Mouse (Mus musculus) CH12.LX (cell line): Measurements from ENCODE around the gene Shq1. TPM values are rescaled to one million over a fixed set of nuclear protein-coding genes. Genes with fewer than 3 reads are reported as not detected.

ENCODE experiments used
- DNase-seq: peaks from one replicate; pipeline ENCODE4 v3.0.0-alpha.2; 2013; ENCODE audit errors: extremely low read depth
- H3K27ac ChIP-seq: 2 replicates; pipeline ENCODE4 v1.5.1; 2012; ENCODE audit warnings: low read depth, mild to moderate bottlenecking, control low read depth, moderate library complexity; ENCODE audit not compliant: insufficient read depth
- H3K27me3 ChIP-seq: replicated peaks from 2 replicates; pipeline ENCODE3; 2012; ENCODE audit warnings: inconsistent platforms
- H3K36me3 ChIP-seq, 2 experiments: replicated peaks in 1 of 2; 2 replicates each; pipeline versions ENCODE3 to v1.6.1; 2012; ENCODE audit warnings: inconsistent platforms in 1 of 2, low read length in 1 of 2, mild to moderate bottlenecking in 1 of 2, mixed read lengths in 1 of 2, moderate library complexity in 1 of 2; ENCODE audit not compliant: control insufficient read depth in 1 of 2, insufficient read depth in 1 of 2
- H3K4me1 ChIP-seq, 2 experiments: 2 replicates each; pipeline ENCODE4 v1.6.1; 2012; ENCODE audit warnings: inconsistent platforms in 1 of 2, moderate library complexity in 1 of 2; ENCODE audit not compliant: insufficient read depth in 2 of 2, control insufficient read depth in 1 of 2
- H3K4me2 ChIP-seq: 2 replicates; pipeline ENCODE4 v1.6.1; 2012; ENCODE audit warnings: low read depth, mild to moderate bottlenecking, control low read depth; ENCODE audit not compliant: poor library complexity, insufficient read depth, severe bottlenecking
- H3K4me3 ChIP-seq, 3 experiments: fragments of 150-350 bp in 1 of 3; sonication (generic) in 1 of 3; replicated peaks in 1 of 3; 2 replicates each; pipeline versions ENCODE3 to v1.5.1; 2011 to 2012; ENCODE audit warnings: low read depth in 2 of 3, low read length in 2 of 3, mild to moderate bottlenecking in 2 of 3, moderate library complexity in 2 of 3, control low read depth in 1 of 3, improper control_type of control experiment in 1 of 3, inconsistent platforms in 1 of 3, mixed read lengths in 1 of 3; ENCODE audit not compliant: poor library complexity in 1 of 3
- H3K79me2 ChIP-seq: replicated peaks from 2 replicates; pipeline ENCODE4 v1.6.1; 2012; ENCODE audit warnings: mild to moderate bottlenecking, moderate library complexity; ENCODE audit not compliant: control insufficient read depth, poor library complexity, insufficient read depth, severe bottlenecking; ENCODE audit errors: extremely low read depth
- H3K9ac ChIP-seq: 2 replicates; pipeline ENCODE4 v1.6.1; 2012; ENCODE audit warnings: low read depth, mild to moderate bottlenecking, control low read depth, moderate library complexity; ENCODE audit not compliant: insufficient read depth
- H3K9me3 ChIP-seq: replicated peaks from 2 replicates; pipeline ENCODE3; 2012; ENCODE audit warnings: low read length, inconsistent platforms, mixed read lengths
- BHLHE40 ChIP-seq: IDR thresholded peaks from 2 replicates; pipeline ENCODE4 v1.6.1; 2011; ENCODE audit warnings: mild to moderate bottlenecking, low read depth, low read length, improper control_type of control experiment
- CHD1 ChIP-seq: IDR thresholded peaks from 2 replicates; pipeline ENCODE4 v1.6.1; 2012; ENCODE audit warnings: low read depth, low read length, improper control_type of control experiment, inconsistent platforms
- CHD2 ChIP-seq: IDR thresholded peaks from 2 replicates; pipeline ENCODE4 v1.6.1; 2011; ENCODE audit warnings: low read length, improper control_type of control experiment
- CTCF ChIP-seq, 2 experiments: IDR thresholded peaks in 1 of 2; conservative IDR thresholded peaks in 1 of 2; 2 replicates each; pipeline ENCODE4 v1.5.1; 2011 to 2012; ENCODE audit warnings: low read depth in 2 of 2, low read length in 2 of 2, improper control_type of control experiment in 1 of 2, inconsistent platforms in 1 of 2, mild to moderate bottlenecking in 1 of 2, moderate library complexity in 1 of 2
- E2F4 ChIP-seq: IDR thresholded peaks from 2 replicates; pipeline ENCODE4 v1.6.1; 2011; ENCODE audit warnings: low read depth, low read length, improper control_type of control experiment; ENCODE audit not compliant: insufficient replicate concordance
- ELF1 ChIP-seq: IDR thresholded peaks from 2 replicates; pipeline ENCODE4 v1.6.1; 2014; ENCODE audit warnings: low read depth, mild to moderate bottlenecking, inconsistent platforms, low read length, improper control_type of control experiment
- EP300 ChIP-seq: IDR thresholded peaks from 2 replicates; pipeline ENCODE4 v1.6.1; 2011; ENCODE audit warnings: low read length, improper control_type of control experiment
- ETS1 ChIP-seq: conservative IDR thresholded peaks from 2 replicates; pipeline ENCODE4 v1.6.1; 2012; ENCODE audit warnings: low read depth, mild to moderate bottlenecking, inconsistent platforms, low read length, improper control_type of control experiment, moderate library complexity
- GABPA ChIP-seq: IDR thresholded peaks from 2 replicates; pipeline ENCODE4 v1.6.1; 2012; ENCODE audit warnings: low read depth, low read length, improper control_type of control experiment, inconsistent platforms; ENCODE audit not compliant: insufficient replicate concordance
- HCFC1 ChIP-seq: IDR thresholded peaks from 2 replicates; pipeline ENCODE4 v1.6.1; 2012; ENCODE audit warnings: low read depth, mild to moderate bottlenecking, inconsistent platforms, low read length, improper control_type of control experiment
- JUN ChIP-seq: IDR thresholded peaks from 2 replicates; pipeline ENCODE4 v1.6.1; 2011; ENCODE audit warnings: low read depth, mild to moderate bottlenecking, low read length, improper control_type of control experiment, moderate library complexity; ENCODE audit not compliant: insufficient read depth
- KAT2A ChIP-seq: IDR thresholded peaks from 2 replicates; pipeline ENCODE4 v1.6.1; 2012; ENCODE audit warnings: low read length, improper control_type of control experiment, inconsistent platforms; ENCODE audit not compliant: insufficient replicate concordance
- MAFK ChIP-seq: IDR thresholded peaks from 2 replicates; pipeline ENCODE4 v1.6.1; 2011; ENCODE audit warnings: low read length, improper control_type of control experiment; ENCODE audit not compliant: insufficient replicate concordance
- MAX ChIP-seq: IDR thresholded peaks from 2 replicates; pipeline ENCODE4 v1.6.1; 2011; ENCODE audit warnings: low read length, improper control_type of control experiment
- MAZ ChIP-seq: IDR thresholded peaks from 2 replicates; pipeline ENCODE4 v1.6.1; 2012; ENCODE audit warnings: low read depth, mild to moderate bottlenecking, inconsistent platforms, low read length, improper control_type of control experiment, moderate library complexity
- MEF2A ChIP-seq: IDR thresholded peaks from 2 replicates; pipeline ENCODE4 v1.6.1; 2014; ENCODE audit warnings: low read depth, mild to moderate bottlenecking, inconsistent platforms, low read length, improper control_type of control experiment, borderline replicate concordance
- MXI1 ChIP-seq: IDR thresholded peaks from 2 replicates; pipeline ENCODE4 v1.6.1; 2011; ENCODE audit warnings: mild to moderate bottlenecking, low read depth, low read length, improper control_type of control experiment
- MYC ChIP-seq: IDR thresholded peaks from 2 replicates; pipeline ENCODE4 v1.6.1; 2011; ENCODE audit warnings: low read depth, mild to moderate bottlenecking, improper control_type of control experiment, low read length
- NELFE ChIP-seq: IDR thresholded peaks from 2 replicates; pipeline ENCODE4 v1.6.1; 2011; ENCODE audit warnings: low read depth, low read length, improper control_type of control experiment
- NRF1 ChIP-seq: IDR thresholded peaks from 2 replicates; pipeline ENCODE4 v1.6.1; 2014; ENCODE audit warnings: low read depth, mild to moderate bottlenecking, inconsistent platforms, low read length, improper control_type of control experiment, moderate library complexity
- PAX5 ChIP-seq: IDR thresholded peaks from 2 replicates; pipeline ENCODE4 v1.6.1; 2012; ENCODE audit warnings: low read length, inconsistent platforms, mixed read lengths
- POLR2A ChIP-seq: IDR thresholded peaks from 2 replicates; pipeline ENCODE4 v1.6.1; 2011; ENCODE audit warnings: low read depth, mild to moderate bottlenecking, improper control_type of control experiment, low read length
- POLR2AphosphoS2 ChIP-seq: IDR thresholded peaks from 2 replicates; pipeline ENCODE4 v1.6.1; 2011; ENCODE audit warnings: low read depth, low read length, improper control_type of control experiment
- RAD21 ChIP-seq: IDR thresholded peaks from 2 replicates; pipeline ENCODE4 v1.6.1; 2011; ENCODE audit warnings: low read depth, mild to moderate bottlenecking, low read length, improper control_type of control experiment, moderate library complexity
- SIN3A ChIP-seq: IDR thresholded peaks from 2 replicates; pipeline ENCODE4 v1.6.1; 2012; ENCODE audit warnings: low read length, improper control_type of control experiment, inconsistent platforms
- SMC3 ChIP-seq: IDR thresholded peaks from 2 replicates; pipeline ENCODE4 v1.6.1; 2011; ENCODE audit warnings: low read depth, low read length, improper control_type of control experiment
- TBP ChIP-seq: conservative IDR thresholded peaks from 2 replicates; pipeline ENCODE4 v1.6.1; 2011; ENCODE audit warnings: low read depth, low read length, improper control_type of control experiment
- UBTF ChIP-seq: IDR thresholded peaks from 2 replicates; pipeline ENCODE4 v1.6.1; 2012; ENCODE audit warnings: low read depth, mild to moderate bottlenecking, inconsistent platforms, low read length, improper control_type of control experiment, moderate library complexity
- USF1 ChIP-seq: IDR thresholded peaks from 2 replicates; pipeline ENCODE4 v1.6.1; 2014; ENCODE audit warnings: low read depth, mild to moderate bottlenecking, inconsistent platforms, low read length, improper control_type of control experiment
- USF2 ChIP-seq: conservative IDR thresholded peaks from 2 replicates; pipeline ENCODE4 v1.6.1; 2011; ENCODE audit warnings: low read depth, low read length, improper control_type of control experiment
- ZMIZ1 ChIP-seq: IDR thresholded peaks from 2 replicates; pipeline ENCODE4 v1.6.1; 2012; ENCODE audit warnings: low read depth, mild to moderate bottlenecking, inconsistent platforms, low read length, improper control_type of control experiment
- dilution Hi-C: fragments of 300-500 bp; cut with MboI; formaldehyde crosslinking; loops from 2 replicates; pipeline ENCODE4 v1.14.3; 2020; ENCODE audit warnings: low sequenced_read_pairs; ENCODE audit not compliant: extremely low pct_unique_long_range_greater_than_20kb, extremely low pct_ligation_motif_present
- in situ Hi-C: fragments of 300-500 bp; cut with MboI; formaldehyde crosslinking; loops from 3 replicates; pipeline ENCODE4 v1.14.3; 2019; ENCODE audit warnings: low sequenced_read_pairs, low pct_ligation_motif_present, low pct_unique_long_range_greater_than_20kb, mixed read lengths
- polyA plus RNA-seq: library from polyadenylated mRNA; unstranded; fragments of >175 nt; gene quantifications from 2 replicates; pipeline ENCODE4 v1.2.1, GENCODE M21; 2012; ENCODE audit warnings: low read depth; ENCODE audit not compliant: insufficient read length
- total RNA-seq, 2 experiments: library from RNA; depleted of rRNA; stranded (reverse); fragments of 300-350 nt in 1 of 2; fragments of >200 nt in 1 of 2; gene quantifications; 2 replicates each; pipeline ENCODE4 v1.2.3; 2012 to 2014

The Shq1 gene
- total and polyA plus RNA-seq, 3 experiments, result 26.6 to 32.3 (median 32.3) TPM

DNA sequence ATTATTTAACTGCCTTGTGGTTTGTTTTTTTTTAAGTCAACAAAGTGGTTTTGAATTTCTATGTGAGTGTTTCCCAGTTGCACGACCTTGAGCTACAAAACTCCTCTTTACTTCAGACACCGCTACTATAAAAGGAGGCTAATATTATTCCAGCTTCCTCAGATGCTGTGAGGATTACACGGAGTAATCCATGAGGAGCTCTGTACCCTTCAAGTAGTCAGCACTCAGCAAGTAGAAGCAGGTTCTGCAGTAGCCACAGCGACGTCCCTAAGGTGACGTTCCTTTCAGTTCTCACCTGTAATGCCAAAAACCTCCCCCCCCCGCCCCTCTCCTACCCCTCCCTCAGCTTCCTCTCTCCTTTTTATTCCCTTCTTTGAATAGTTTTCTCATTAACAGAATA lies 444 bp upstream of the Shq1 start:
- H3K4me2 ChIP-seq, result peak overlapping the region; percentile 84
- H3K9me3 ChIP-seq, result no peaks in the 10 kb centered on the region
- dilution Hi-C loops (no loop called here), in situ Hi-C loops (no loop called here)
- H3K27ac ChIP-seq, result no peak overlapping the region
- peaks cover 6 to 21% of the 10 kb centered on the region in 2 experiments for H3K36me3 ChIP-seq
- peaks cover 7 to 24% of the 10 kb centered on the region in 2 experiments for H3K4me1 ChIP-seq
- TF ChIP-seq NRF1, result no peak
- TF ChIP-seq PAX5, result no peak
- no peak for TF ChIP-seq CHD2
- no peak for TF ChIP-seq UBTF
- no peak for TF ChIP-seq EP300
- no peak for TF ChIP-seq SMC3
- no peak for TF ChIP-seq ETS1
- no peak for TF ChIP-seq POLR2AphosphoS2
- TF ChIP-seq CHD1, result no peak
- TF ChIP-seq SIN3A, result no peak
- no peak for TF ChIP-seq HCFC1
- no peak for TF ChIP-seq MYC
- TF ChIP-seq POLR2A, result no peak
- TF ChIP-seq ZMIZ1, result no peak
- no peak for TF ChIP-seq MAFK
- TF ChIP-seq JUN, result no peak
- no peak for TF ChIP-seq MEF2A
- TF ChIP-seq ELF1, result no peak
- TF ChIP-seq USF2, result no peak
- no peak for TF ChIP-seq NELFE
- DNase-seq, result no peak
- H3K79me2 ChIP-seq, result peaks cover 14% of the 10 kb centered on the region; the same call in 1 of the 2 replicates
- H3K27me3 ChIP-seq, result no peaks in the 10 kb centered on the region
- no peak overlapping the region; the same call in 1 of the 2 replicates for H3K9ac ChIP-seq
- H3K4me3 ChIP-seq, result peak overlapping the region in 2 of 3 experiments; percentile 94 to 100

DNA sequence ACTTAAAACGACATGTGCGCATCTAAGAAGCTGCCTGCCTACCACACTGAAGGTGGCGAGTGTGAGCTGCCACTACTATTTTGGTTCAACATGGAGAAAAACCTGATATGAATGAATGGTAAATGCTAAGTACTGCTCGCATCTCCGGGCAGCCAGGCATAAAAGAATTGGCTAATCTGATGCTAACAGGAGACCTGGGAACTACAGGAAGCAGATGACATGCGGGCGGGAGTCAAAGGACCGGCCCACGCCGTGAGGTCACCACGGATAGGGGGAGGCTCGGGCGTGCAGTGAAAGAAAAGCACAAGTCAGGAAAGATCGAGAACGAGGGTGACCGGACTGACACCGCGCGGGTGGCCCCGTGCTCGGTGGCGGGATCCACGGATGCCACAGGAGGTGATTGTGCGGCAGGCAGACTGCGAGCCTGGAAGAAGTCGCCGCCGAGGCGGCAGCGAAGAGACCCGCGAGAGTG lies 551 bp downstream of the Shq1 start:
- dilution Hi-C loops (no loop called here), in situ Hi-C loops (no loop called here)
- peak overlapping the region; percentile 94 to 100 (median 100) for H3K4me3 ChIP-seq
- H3K27ac ChIP-seq, result no peak overlapping the region
- peak; percentile 63 for TF ChIP-seq MYC
- no peak for TF ChIP-seq MAZ
- TF ChIP-seq BHLHE40, result 0 out of 2 replicates have a peak, but pooled peaks have one; percentile 11
- TF ChIP-seq ELF1, result no peak
- peak; percentile 26; the same call in 1 of the 2 replicates for TF ChIP-seq SMC3
- no peak; the same call in none of the 2 replicates for TF ChIP-seq RAD21
- no peak for TF ChIP-seq TBP
- TF ChIP-seq MAFK, result no peak
- no peak for TF ChIP-seq HCFC1
- peak; percentile 7; the same call in 1 of the 2 replicates for TF ChIP-seq MXI1
- no peak for TF ChIP-seq GABPA
- TF ChIP-seq ETS1, result no peak
- TF ChIP-seq CHD2, result no peak
- TF ChIP-seq KAT2A, result 0 out of 2 replicates have a peak, but pooled peaks have one; percentile 7
- peak in 1 of 2 experiments; percentile 39; a peak in 2 of 4 replicates for TF ChIP-seq CTCF (conservative IDR thresholded peaks at IDR 0.05 in 1 of 2, IDR thresholded peaks at IDR 0.05 in 1 of 2; ENCODE audit: low read depth in 2 of 2, low read length in 2 of 2)
- no peak for TF ChIP-seq JUN
- TF ChIP-seq CHD1, result no peak
- TF ChIP-seq USF1, result no peak
- peak; percentile 43 for TF ChIP-seq MAX
- no peak for TF ChIP-seq E2F4
- H3K36me3 ChIP-seq, result peaks cover 7 to 30% of the 10 kb centered on the region in 2 experiments
- DNase-seq, result peak; percentile 56
- H3K9ac ChIP-seq, result peak overlapping the region; percentile 95
- peaks cover 14% of the 10 kb centered on the region; the same call in 1 of the 2 replicates for H3K79me2 ChIP-seq
- no peaks in the 10 kb centered on the region for H3K9me3 ChIP-seq
- no peaks in the 10 kb centered on the region for H3K27me3 ChIP-seq
- H3K4me2 ChIP-seq, result peak overlapping the region; percentile 96
- peaks cover 7 to 24% of the 10 kb centered on the region in 2 experiments for H3K4me1 ChIP-seq
